Mouse (Mus musculus) forebrain, embryonic 15.5 days (tissue): Measurements from ENCODE around the gene Trim72. TPM values are rescaled to one million over a fixed set of nuclear protein-coding genes. Genes with fewer than 3 reads are reported as not detected.

Experiments
- ATAC-seq: fragments of 200-750 bp; cut with Nextera tagmentation; replicated peaks from 2 replicates; pipeline ENCODE4 v1.8.0; 2017; ENCODE audit warnings: mild to moderate bottlenecking, moderate TSS enrichment, moderate library complexity
- H3K27ac ChIP-seq: fragments of 300-500 bp; sonication (generic); replicated peaks from 2 replicates; pipeline ENCODE4 v1.5.1; 2015; ENCODE audit warnings: mild to moderate bottlenecking, inconsistent platforms
- H3K27me3 ChIP-seq: fragments of 300-500 bp; sonication (generic); 2 replicates; pipeline ENCODE4 v1.6.1; 2015; ENCODE audit warnings: inconsistent platforms
- H3K36me3 ChIP-seq: fragments of 300-500 bp; sonication (generic); 2 replicates; pipeline ENCODE4 v1.6.1; 2015; ENCODE audit warnings: mild to moderate bottlenecking, inconsistent platforms
- H3K4me1 ChIP-seq: fragments of 300-500 bp; sonication (generic); 2 replicates; pipeline ENCODE4 v1.6.1; 2015; ENCODE audit warnings: inconsistent platforms
- H3K4me2 ChIP-seq: fragments of 300-500 bp; sonication (generic); replicated peaks from 2 replicates; pipeline ENCODE4 v1.6.1; 2015; ENCODE audit warnings: mild to moderate bottlenecking, inconsistent platforms
- H3K4me3 ChIP-seq: fragments of 300-500 bp; sonication (generic); 2 replicates; pipeline ENCODE4 v1.5.1; 2015; ENCODE audit warnings: mild to moderate bottlenecking, inconsistent platforms
- H3K9ac ChIP-seq: fragments of 300-500 bp; sonication (generic); replicated peaks from 2 replicates; pipeline ENCODE4 v1.6.1; 2015; ENCODE audit warnings: mild to moderate bottlenecking, inconsistent platforms
- H3K9me3 ChIP-seq: fragments of 300-500 bp; sonication (generic); 2 replicates; pipeline ENCODE4 v1.6.1; 2016; ENCODE audit warnings: inconsistent platforms
- WGBS: fragments of 180-500 bp; shearing (Covaris S2); methylation state at CpG from one replicate; pipeline ENCODE4 v1.1.7; 2015; ENCODE audit warnings: mixed read lengths; 5-methylcytosine and 5-hydroxymethylcytosine counted together
- polyA plus RNA-seq: library from polyadenylated mRNA; unstranded; fragments of >200 nt; fragmentation: Nextera tagmentation; extraction: Ambion mirVana; gene quantifications from 2 replicates; pipeline ENCODE4 v1.2.1, GENCODE M21; 2015

Gene Trim72
- polyA plus RNA-seq, 1 experiment from 2014 or later: not detected

DNA sequence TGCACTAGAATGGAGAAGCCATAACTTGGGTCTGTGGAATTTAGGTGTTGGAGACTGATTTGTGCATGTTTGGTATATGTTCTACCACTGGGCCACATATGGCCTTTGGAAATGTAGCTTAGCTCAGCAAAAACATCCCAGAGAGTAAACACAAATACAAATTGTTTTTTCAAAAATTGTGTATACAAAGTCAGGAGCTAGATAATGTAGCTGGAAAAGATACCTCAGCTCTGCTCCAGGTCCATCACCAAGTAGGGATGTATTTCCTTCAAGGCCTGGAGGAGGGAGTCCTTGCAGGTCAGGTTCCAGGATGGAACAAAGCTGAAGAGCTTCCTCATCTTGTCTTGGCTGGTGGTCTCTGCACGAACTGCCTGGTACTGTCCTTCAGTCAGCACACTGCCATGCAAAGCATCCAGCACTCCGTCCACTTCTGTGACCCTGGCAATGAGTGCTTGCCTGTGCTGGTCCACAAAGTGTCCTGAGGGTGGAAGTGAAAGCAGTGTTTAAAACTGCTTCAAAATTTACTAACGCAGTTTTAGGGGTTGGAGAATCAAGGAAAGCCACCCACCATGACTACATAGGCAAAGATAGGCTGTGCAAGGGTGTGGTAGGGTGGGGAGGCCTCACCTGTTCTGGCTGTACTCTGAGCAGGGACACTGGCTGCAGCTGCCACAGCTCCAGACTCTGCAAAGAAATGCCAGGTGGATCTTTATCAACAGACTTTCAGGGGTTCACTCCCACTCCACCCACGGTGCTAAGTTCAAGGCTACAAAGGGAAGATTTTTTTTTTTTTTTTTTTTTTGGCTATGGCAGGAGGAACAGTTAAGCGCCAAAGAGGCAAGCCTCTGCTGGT, 11.0 kb upstream of the Trim72 start:
- no peaks in the 10 kb centered on the region for H3K9me3 ChIP-seq

DNA sequence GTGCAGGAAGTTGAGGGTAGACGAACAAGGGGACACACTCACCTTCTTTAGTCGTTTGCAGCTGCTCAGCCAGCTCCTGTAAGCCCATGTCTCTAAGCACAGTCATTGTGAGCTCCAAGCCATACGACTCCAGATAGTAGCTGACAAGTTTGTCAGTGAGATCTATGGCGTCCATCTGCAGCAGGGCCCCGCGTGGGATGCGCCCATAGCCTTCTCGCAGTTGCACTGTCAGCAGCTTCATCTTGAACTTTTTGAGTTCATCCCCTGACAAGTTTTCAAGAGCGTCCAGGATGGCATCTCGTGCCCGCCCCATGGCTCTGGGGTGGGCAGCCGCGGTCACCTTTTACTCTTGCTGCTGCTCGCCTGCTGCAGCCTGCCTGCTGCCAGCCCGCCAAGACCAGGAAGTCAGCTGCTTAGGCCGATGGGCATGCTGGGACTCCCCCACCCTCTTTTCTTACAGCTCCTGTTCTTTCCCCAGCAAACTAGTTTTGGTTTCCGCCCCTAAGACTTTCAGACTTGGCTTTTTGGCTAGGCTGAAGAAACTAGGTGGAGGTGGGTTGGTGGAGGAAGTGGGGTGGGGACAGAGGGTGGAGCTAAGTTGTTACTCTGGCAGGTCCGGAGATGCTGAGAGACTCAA, 10.3 kb upstream of the Trim72 start, which contains the start of gene Pycard:
Gene Pycard (minus strand): TSS at position 527 of the 637 bp plus-strand sequence.
- Histone ChIP-seq H3K9ac (no peak within 1 kb of the TSS), H3K27ac (no peak within 1 kb of the TSS), H3K9me3 (no peaks in the 10 kb centered on the region), H3K27me3 (no peaks in the 10 kb centered on the region), H3K36me3 (peaks cover 19% of the 10 kb centered on the region), H3K4me1 (0 out of 2 replicates have a peak, but pooled peaks cover 3% of the 10 kb centered on the region), H3K4me2 (peak within 1 kb of the TSS; percentile 24), H3K4me3 (0 out of 2 replicates have a peak within 1 kb of the TSS, but pooled peaks have one; percentile 8)
- WGBS: 26% methylated on average over 18 of the region's 18 CpGs
- no peak for ATAC-seq

More for the DNA sequence above, 11.0 kb upstream of the Trim72 start:
- WGBS: 55% methylated on average over 5 of the region's 5 CpGs
- Histone ChIP-seq H3K27me3 (no peaks in the 10 kb centered on the region), H3K4me3 (no peak overlapping the region), H3K27ac (no peak overlapping the region), H3K36me3 (peaks cover 25% of the 10 kb centered on the region), H3K4me1 (0 out of 2 replicates have a peak, but pooled peaks cover 3% of the 10 kb centered on the region), H3K9ac (no peak overlapping the region), H3K4me2 (no peak overlapping the region)
- peak; percentile 35; the same call in 1 of the 2 replicates for ATAC-seq

DNA sequence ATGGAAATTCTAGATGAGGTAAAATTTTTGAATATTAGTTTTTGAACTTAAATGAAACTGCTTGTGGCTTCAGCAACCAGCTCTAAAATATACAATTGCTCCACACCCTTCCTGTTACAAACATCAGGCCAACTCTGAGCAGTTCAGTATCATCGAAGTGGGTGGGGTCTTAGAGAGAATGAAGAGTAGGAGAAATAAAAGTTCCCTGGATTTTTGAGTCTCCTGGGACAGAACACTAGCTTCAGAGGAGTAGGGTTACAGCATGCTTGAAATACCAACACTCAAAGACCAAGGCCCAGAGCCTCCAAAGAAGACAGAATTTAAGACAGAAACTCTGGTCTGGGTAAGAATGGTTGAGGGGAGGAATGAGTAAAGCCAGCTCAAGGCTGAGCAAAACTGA, 4.3 kb upstream of the Trim72 start:
- no peak for ATAC-seq
- Histone ChIP-seq H3K36me3 (no peaks in the 10 kb centered on the region), H3K9me3 (no peaks in the 10 kb centered on the region), H3K4me1 (no peaks in the 10 kb centered on the region), H3K27ac (no peak overlapping the region), H3K4me2 (no peak overlapping the region), H3K9ac (no peak overlapping the region), H3K4me3 (no peak overlapping the region), H3K27me3 (0 out of 2 replicates have a peak, but pooled peaks cover 5% of the 10 kb centered on the region)
- 88% methylated on average over 1 of the region's 1 CpGs for WGBS

DNA sequence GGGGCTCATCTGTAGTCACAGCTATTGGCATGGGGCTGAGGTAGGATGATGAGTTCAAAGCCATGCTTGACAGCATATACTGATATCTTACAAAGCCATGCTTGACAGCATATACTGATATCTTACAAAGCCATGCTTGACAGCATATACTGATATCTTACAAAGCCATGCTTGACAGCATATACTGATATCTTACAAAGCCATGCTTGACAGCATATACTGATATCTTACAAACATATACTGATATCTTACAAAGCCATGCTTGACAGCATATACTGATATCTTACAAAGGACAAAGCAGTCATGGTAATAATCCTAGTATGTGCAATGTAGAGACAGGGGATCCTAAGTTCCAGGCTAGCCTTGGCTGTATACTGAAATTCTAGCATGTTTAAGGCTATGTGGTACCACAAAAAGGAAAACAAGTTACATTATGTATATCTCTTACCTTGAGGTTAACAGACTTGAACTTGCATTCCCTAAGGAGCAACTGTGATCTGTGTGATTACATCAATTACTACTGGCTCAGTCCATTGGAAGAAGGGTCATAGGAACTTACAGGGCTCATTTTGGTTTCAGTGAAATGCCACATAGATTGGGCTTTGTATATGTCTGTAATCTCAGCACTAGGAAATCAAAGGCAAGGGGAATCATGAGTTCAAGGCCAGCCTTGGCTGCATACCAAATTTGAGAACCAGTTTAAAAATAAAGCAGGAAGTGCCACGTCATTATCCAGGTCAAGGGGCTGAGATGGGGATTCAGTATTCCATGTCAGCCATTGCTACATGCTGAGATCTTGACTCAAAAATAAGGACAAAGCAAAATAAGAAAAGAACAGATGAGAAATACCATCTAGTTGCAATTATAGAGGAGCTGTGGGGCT, 3.4 kb upstream of the Trim72 start:
- no peak overlapping the region for H3K9ac ChIP-seq
- WGBS: 71% methylated on average over 1 of the region's 1 CpGs
- H3K36me3 ChIP-seq: no peaks in the 10 kb centered on the region

DNA sequence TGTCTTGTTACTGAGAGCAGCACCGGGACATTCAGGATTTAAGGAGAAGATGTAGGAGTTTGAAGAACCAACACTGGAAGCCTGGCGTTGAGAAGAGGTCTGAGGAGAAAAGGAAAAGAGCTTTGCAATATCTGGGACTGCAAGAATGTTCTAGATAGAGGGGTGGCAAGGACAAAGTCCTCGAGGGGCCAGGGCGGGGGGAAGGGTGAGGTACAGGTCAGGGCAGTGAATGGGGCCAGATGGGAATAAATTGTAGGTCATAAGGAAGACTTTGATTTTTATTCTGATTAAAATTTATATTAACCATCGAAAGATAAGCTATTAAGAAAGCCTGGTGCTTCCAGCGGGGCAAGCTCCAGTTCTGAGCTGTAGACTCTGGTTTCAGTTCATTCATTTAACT, 651 bp upstream of the Trim72 start:
- ATAC-seq: no peak
- Histone ChIP-seq H3K4me2 (no peak overlapping the region), H3K9ac (no peak overlapping the region), H3K36me3 (no peaks in the 10 kb centered on the region), H3K4me3 (no peak overlapping the region), H3K9me3 (no peaks in the 10 kb centered on the region), H3K27ac (no peak overlapping the region), H3K27me3 (0 out of 2 replicates have a peak, but pooled peaks cover 8% of the 10 kb centered on the region), H3K4me1 (no peaks in the 10 kb centered on the region)
- 89% methylated on average over 6 of the region's 6 CpGs for WGBS

More for the DNA sequence above, 3.4 kb upstream of the Trim72 start:
- 0 out of 2 replicates have a peak, but pooled peaks cover 8% of the 10 kb centered on the region for H3K27me3 ChIP-seq
- no peak overlapping the region for H3K27ac ChIP-seq
- ATAC-seq: no peak
- no peak overlapping the region for H3K4me2 ChIP-seq
- H3K4me1 ChIP-seq: no peaks in the 10 kb centered on the region
- H3K4me3 ChIP-seq: no peak overlapping the region
- H3K9me3 ChIP-seq: no peaks in the 10 kb centered on the region

DNA sequence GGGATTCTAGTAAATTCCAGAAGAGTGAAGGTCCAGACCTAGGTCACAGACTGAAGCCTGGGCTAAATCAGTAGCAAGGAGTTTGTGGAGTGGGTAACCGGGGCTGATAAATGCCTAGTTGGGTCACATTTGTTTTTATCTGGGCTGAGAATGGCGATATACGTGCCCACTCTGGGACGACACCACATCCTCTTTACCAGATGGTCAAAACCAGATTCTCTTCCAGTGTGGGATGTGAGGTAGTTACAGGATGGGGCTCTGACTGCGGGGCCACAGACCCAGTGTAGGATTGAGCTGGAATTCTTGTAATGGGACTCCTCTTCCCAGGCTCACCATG, 369 bp downstream of the Trim72 start:
- no peak overlapping the region for H3K27ac ChIP-seq
- no peak overlapping the region for H3K9ac ChIP-seq
- H3K27me3 ChIP-seq: 0 out of 2 replicates have a peak, but pooled peaks cover 8% of the 10 kb centered on the region
- no peak overlapping the region for H3K4me2 ChIP-seq
- 73% methylated on average over 5 of the region's 5 CpGs for WGBS
- no peaks in the 10 kb centered on the region for H3K36me3 ChIP-seq
- H3K4me1 ChIP-seq: no peaks in the 10 kb centered on the region
- no peak overlapping the region for H3K4me3 ChIP-seq
- no peak for ATAC-seq
- no peaks in the 10 kb centered on the region for H3K9me3 ChIP-seq

DNA sequence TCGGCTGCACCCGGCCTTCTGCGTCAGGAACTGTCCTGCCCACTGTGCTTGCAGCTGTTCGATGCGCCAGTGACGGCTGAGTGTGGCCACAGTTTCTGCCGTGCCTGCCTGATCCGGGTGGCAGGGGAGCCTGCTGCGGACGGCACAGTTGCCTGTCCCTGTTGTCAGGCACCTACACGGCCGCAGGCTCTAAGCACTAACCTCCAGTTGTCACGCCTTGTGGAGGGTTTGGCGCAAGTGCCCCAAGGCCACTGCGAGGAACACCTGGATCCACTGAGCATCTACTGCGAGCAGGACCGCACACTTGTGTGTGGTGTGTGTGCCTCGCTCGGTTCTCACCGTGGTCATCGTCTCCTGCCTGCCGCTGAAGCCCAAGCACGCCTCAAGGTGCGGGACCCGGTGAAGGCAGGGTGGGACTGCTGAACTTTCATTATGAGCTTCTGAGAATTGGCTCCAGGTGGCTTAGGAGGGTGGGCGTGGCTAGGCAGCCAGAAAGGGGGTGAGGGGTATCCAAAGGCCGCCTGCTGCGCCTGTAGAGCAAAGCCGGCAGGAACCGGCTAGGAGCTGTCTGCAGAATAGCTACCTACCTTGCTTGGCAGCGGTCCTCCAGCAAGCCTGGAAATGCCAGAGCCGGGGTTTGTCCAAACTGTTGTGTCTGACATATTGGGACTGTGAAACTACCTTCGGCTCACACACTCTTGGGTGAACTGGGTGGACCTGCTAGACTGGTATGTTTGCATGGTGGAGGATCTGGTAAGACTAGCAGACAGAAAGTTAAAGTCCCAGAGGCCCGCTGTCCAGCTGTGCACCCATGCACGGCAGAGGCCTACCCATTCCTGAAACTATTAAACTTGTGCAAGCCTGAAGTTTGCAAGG, 976 bp downstream of the Trim72 start:
- no peaks in the 10 kb centered on the region for H3K9me3 ChIP-seq
- no peaks in the 10 kb centered on the region for H3K36me3 ChIP-seq
- H3K4me1 ChIP-seq: no peaks in the 10 kb centered on the region
- H3K4me3 ChIP-seq: no peak overlapping the region
- 26% methylated on average over 35 of the region's 35 CpGs for WGBS
- H3K27me3 ChIP-seq: 0 out of 2 replicates have a peak, but pooled peaks cover 8% of the 10 kb centered on the region
- no peak overlapping the region for H3K27ac ChIP-seq
- H3K9ac ChIP-seq: no peak overlapping the region
- no peak overlapping the region for H3K4me2 ChIP-seq
- no peak for ATAC-seq

DNA sequence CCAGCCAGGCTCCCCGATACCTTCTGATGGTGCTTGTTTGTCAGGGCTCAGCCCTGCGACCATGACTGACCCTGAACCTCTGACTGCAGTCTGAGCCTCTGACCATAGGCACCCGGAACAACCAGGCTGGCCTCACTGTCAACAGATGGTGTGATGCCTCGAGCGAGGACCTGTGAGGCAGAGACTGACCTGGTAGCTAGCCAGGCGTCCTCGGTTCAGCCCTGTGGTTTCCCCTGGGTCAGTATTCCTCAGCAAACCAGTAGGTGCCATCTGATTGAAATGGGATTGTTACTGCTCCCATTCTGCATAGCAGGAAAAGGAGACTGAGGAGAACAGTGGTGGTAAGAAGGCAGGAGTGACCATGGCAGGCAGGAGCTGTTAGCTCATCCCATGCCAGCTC, 2.4 kb downstream of the Trim72 start:
- H3K36me3 ChIP-seq: no peaks in the 10 kb centered on the region
- no peak overlapping the region for H3K4me2 ChIP-seq
- no peaks in the 10 kb centered on the region for H3K4me1 ChIP-seq
- H3K4me3 ChIP-seq: no peak overlapping the region
- H3K27me3 ChIP-seq: 0 out of 2 replicates have a peak, but pooled peaks cover 8% of the 10 kb centered on the region
- no peaks in the 10 kb centered on the region for H3K9me3 ChIP-seq
- no peak overlapping the region for H3K9ac ChIP-seq
- ATAC-seq: no peak
- H3K27ac ChIP-seq: no peak overlapping the region
- 82% methylated on average over 7 of the region's 7 CpGs for WGBS

DNA sequence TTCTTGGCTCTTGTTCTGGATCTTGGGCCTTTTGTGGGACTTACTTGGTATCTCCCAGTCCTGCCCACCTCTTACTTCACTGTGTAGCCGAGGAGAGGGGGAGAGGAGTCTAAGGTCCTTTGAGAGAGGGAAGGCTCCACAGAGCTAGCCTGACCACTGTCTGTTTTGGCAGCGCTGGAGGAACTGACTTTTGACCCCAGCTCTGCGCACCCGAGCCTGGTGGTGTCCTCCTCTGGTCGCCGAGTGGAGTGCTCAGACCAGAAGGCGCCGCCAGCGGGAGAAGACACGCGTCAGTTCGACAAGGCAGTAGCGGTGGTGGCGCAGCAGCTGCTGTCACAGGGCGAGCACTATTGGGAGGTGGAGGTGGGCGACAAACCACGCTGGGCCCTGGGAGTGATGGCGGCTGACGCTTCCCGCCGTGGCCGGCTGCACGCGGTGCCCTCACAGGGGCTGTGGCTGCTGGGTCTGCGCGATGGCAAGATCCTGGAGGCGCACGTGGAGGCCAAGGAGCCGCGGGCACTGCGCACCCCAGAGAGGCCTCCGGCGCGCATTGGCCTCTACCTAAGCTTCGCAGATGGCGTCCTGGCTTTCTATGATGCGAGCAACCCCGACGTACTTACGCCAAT, 6.1 kb downstream of the Trim72 start:
- Histone ChIP-seq H3K4me2 (no peak overlapping the region), H3K9ac (no peak overlapping the region), H3K27ac (no peak overlapping the region), H3K9me3 (no peaks in the 10 kb centered on the region), H3K4me3 (no peak overlapping the region), H3K4me1 (no peaks in the 10 kb centered on the region), H3K36me3 (no peaks in the 10 kb centered on the region), H3K27me3 (0 out of 2 replicates have a peak, but pooled peaks cover 2% of the 10 kb centered on the region)
- ATAC-seq: no peak
- 55% methylated on average over 40 of the region's 40 CpGs for WGBS

DNA sequence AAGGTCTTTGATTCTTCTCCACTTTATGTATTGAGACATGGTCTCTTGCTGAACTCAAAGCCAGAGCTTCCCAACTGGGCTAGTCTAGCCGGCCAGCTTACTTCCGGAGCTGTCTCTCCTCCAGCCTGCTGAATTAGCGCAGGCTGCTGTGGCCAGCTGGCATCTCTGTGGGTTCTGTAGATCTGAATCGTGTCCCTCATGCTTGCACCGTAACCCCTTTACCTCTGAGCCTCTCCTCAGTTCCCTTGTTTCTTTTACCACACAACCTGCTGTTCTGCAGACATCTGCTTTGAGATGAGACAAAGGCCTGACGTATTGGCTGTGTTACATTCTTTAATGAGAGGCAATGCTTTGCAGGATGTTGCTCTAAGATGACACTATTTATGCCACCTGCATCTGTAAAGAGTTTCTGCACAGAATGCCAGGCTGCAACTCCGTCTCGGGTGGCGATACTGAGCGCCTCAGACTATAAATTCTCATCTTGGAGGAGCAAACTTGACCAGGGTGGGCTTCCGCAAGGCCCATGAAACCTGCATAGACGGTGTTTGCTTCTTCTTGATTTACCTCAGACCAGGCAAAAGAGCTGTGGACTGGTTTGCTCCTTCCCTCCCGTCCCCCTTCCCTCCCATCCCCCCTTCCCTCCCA, 8.5 kb downstream of the Trim72 start:
- Histone ChIP-seq H3K4me1 (no peaks in the 10 kb centered on the region), H3K4me2 (no peak overlapping the region), H3K27ac (no peak overlapping the region), H3K9ac (no peak overlapping the region), H3K36me3 (no peaks in the 10 kb centered on the region), H3K9me3 (no peaks in the 10 kb centered on the region), H3K27me3 (no peaks in the 10 kb centered on the region), H3K4me3 (no peak overlapping the region)
- ATAC-seq: no peak
- WGBS: 68% methylated on average over 13 of the region's 13 CpGs
